Mouse (Mus musculus) forebrain, embryonic 12.5 days (tissue): ENCODE data around the gene Scyl1. TPM values are rescaled to one million over a fixed set of nuclear protein-coding genes. Genes with fewer than 3 reads are reported as not detected.
"Not testable (repeated sequence)": the region's sequence is repeated elsewhere in the genome, so short reads cannot be mapped to it uniquely, and the experiment has no call there.

Experiments
- ATAC-seq: fragments of 200-750 bp; cut with Nextera tagmentation; 2 replicates; pipeline ENCODE4 v1.8.0; 2017; ENCODE audit warnings: moderate TSS enrichment; ENCODE audit not compliant: low FRiP score
- H3K27ac ChIP-seq: fragments of 300-500 bp; sonication (generic); 2 replicates; pipeline ENCODE4 v1.5.1; 2016; ENCODE audit warnings: mild to moderate bottlenecking
- H3K27me3 ChIP-seq: fragments of 300-500 bp; sonication (generic); 2 replicates; pipeline ENCODE4 v1.6.1; 2016; ENCODE audit warnings: mild to moderate bottlenecking
- H3K36me3 ChIP-seq: fragments of 300-500 bp; sonication (generic); replicated peaks from 2 replicates; pipeline ENCODE4 v1.6.1; 2016; ENCODE audit warnings: mild to moderate bottlenecking
- H3K4me1 ChIP-seq: fragments of 300-500 bp; sonication (generic); 2 replicates; pipeline ENCODE4 v1.6.1; 2016
- H3K4me2 ChIP-seq: fragments of 300-500 bp; sonication (generic); 2 replicates; pipeline ENCODE4 v1.6.1; 2016; ENCODE audit warnings: mild to moderate bottlenecking, moderate library complexity
- H3K4me3 ChIP-seq: fragments of 300-500 bp; sonication (generic); replicated peaks from 2 replicates; pipeline ENCODE4 v1.5.1; 2016; ENCODE audit warnings: mild to moderate bottlenecking
- H3K9ac ChIP-seq: fragments of 300-500 bp; sonication (generic); 2 replicates; pipeline ENCODE4 v1.6.1; 2016; ENCODE audit warnings: mild to moderate bottlenecking
- H3K9me3 ChIP-seq: fragments of 300-500 bp; sonication (generic); 2 replicates; pipeline ENCODE4 v1.6.1; 2016
- WGBS: fragments of 180-500 bp; shearing (Covaris S2); methylation state at CpG from one replicate; pipeline ENCODE4 v1.1.7; 2016; 5-methylcytosine and 5-hydroxymethylcytosine counted together
- polyA plus RNA-seq: library from polyadenylated mRNA; unstranded; fragments of >200 nt; fragmentation: Nextera tagmentation; extraction: Ambion mirVana; gene quantifications from 2 replicates; pipeline ENCODE4 v1.2.1, GENCODE M21; 2016

Scyl1 gene
- polyA plus RNA-seq, 1 experiment from 2014 or later = 65.3 TPM

- H3K4me3 ChIP-seq = peak overlapping the region; percentile 99
- under 1% methylated on average over 19 of the region's 19 CpGs for WGBS
- H3K4me1 ChIP-seq = peaks cover 48% of the 10 kb centered on the region
- H3K36me3 ChIP-seq = peaks cover 31% of the 10 kb centered on the region
- H3K4me2 ChIP-seq = peak overlapping the region; percentile 95
- H3K9me3 ChIP-seq = no peaks in the 10 kb centered on the region
- no peak for ATAC-seq
- H3K27ac ChIP-seq = peak overlapping the region; percentile 100
- H3K9ac ChIP-seq = peak overlapping the region; percentile 99
- no peaks in the 10 kb centered on the region for H3K27me3 ChIP-seq
These were observed 29.6 kb upstream of the Scyl1 start for GRCm38 (mm10) chr19:5800632-5801431.

- peak overlapping the region; percentile 95 for H3K4me2 ChIP-seq
- no peaks in the 10 kb centered on the region for H3K9me3 ChIP-seq
- 0% methylated on average over 2 of the region's 2 CpGs for WGBS
- peaks cover 51% of the 10 kb centered on the region for H3K4me1 ChIP-seq
- peak overlapping the region; percentile 99 for H3K4me3 ChIP-seq
- H3K36me3 ChIP-seq = peaks cover 36% of the 10 kb centered on the region
- peak overlapping the region; percentile 99 for H3K9ac ChIP-seq
- peak overlapping the region; percentile 100 for H3K27ac ChIP-seq
- H3K27me3 ChIP-seq = no peaks in the 10 kb centered on the region
- no peak for ATAC-seq
These were observed 29.1 kb upstream of the Scyl1 start for GRCm38 (mm10) chr19:5800350-5800631.

DNA sequence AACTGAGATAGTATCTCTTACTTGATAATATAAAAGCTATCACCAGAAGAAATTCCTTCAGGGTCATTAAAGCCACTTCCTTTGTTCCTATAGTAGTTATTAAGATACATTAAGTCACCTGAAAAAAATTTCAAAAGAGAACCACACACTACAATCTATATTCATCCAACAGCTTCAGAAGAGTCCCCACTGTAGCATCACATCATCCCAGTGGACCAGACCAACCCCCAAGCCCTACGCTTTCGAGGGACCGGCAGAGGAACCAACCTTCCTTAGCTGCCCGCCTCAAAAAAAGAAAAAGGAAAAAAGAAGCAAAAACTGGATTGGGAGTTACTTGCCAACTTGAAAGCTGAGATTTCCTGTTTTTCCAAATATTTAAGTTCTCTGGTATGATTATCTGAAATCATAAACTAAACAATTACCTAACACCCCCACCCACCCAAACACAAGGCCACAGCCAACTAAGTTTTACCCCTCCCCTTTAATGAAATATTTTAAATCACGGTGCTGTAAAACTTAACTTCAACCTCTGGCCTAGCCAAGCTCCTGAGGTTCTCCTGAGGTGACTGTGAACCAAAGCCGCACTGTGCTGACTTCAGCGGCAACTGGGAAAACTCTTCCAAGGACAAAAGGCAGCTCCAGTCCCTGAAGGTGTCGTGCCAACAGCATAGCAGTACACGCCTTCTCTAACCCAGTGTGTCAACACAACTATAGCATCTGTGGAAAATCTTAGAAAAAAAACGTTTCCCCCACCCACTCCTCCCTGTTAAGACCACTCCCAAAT, 28.5 kb upstream of the Scyl1 start:
- H3K4me3 ChIP-seq = peak overlapping the region; percentile 99
- peak overlapping the region; percentile 100 for H3K27ac ChIP-seq
- H3K9ac ChIP-seq = peak overlapping the region; percentile 99
- peaks cover 41% of the 10 kb centered on the region for H3K36me3 ChIP-seq
- H3K9me3 ChIP-seq = no peaks in the 10 kb centered on the region
- no peak for ATAC-seq
- under 1% methylated on average over 10 of the region's 10 CpGs for WGBS
- H3K4me1 ChIP-seq = peaks cover 50% of the 10 kb centered on the region
- no peaks in the 10 kb centered on the region for H3K27me3 ChIP-seq
- H3K4me2 ChIP-seq = peak overlapping the region; percentile 95

GRCm38 (mm10) chr19:5798700-5799479, 27.7 kb upstream of the Scyl1 start:
- Histone ChIP-seq H3K4me3 (peak overlapping the region; percentile 99), H3K4me2 (peak overlapping the region; percentile 95), H3K27me3 (no peaks in the 10 kb centered on the region), H3K27ac (peak overlapping the region; percentile 50; the same call in 1 of the 2 replicates), H3K4me1 (peaks cover 47% of the 10 kb centered on the region), H3K9ac (peak overlapping the region; percentile 99), H3K36me3 (peaks cover 42% of the 10 kb centered on the region), H3K9me3 (no peaks in the 10 kb centered on the region)
- ATAC-seq = no peak
- WGBS = 3% methylated on average over 7 of the region's 7 CpGs

DNA sequence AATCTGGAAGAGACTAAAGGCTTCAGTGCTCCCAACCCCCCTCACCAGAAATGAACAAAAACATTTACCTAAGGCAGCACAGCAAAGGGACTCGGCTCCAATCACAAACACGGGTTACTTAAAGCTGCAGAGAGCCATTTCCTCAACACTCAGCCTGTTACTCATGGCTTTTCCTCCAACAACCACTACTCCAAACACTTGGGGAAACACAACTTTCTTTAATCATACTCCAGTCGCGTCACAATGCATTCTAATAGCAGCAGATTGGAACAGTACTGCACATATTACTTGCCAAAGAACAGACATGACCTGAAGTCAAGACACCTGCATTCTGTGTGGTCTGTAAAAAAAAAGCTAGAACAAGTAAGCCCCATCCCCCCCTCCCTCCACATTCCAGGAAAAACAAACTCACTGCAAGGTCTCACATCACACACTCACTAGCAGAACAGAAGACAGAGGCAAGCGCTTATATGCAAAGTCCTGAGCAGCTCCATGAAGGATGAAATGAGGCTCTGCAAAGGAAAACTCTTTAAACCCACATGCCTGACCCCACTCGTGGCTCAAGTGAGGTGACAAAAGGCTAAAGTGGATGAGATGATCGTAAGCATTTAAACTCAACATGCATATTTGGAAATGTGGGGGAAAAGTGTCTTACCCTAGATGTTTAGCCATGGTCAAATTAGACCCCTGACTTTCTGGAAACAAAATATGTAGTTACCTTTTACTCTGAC, 26.3 kb upstream of the Scyl1 start:
- 29% methylated on average over 7 of the region's 7 CpGs for WGBS
- Histone ChIP-seq H3K36me3 (peaks cover 42% of the 10 kb centered on the region), H3K4me3 (peak overlapping the region; percentile 99), H3K27ac (peak overlapping the region; percentile 66), H3K27me3 (no peaks in the 10 kb centered on the region), H3K9ac (peak overlapping the region; percentile 99), H3K4me2 (peak overlapping the region; percentile 95), H3K9me3 (no peaks in the 10 kb centered on the region), H3K4me1 (peaks cover 40% of the 10 kb centered on the region)
- no peak for ATAC-seq

- 81% methylated on average over 7 of the region's 7 CpGs for WGBS
- peaks cover 42% of the 10 kb centered on the region for H3K36me3 ChIP-seq
- peak overlapping the region; percentile 66; the same call in 1 of the 2 replicates for H3K27ac ChIP-seq
- no peaks in the 10 kb centered on the region for H3K9me3 ChIP-seq
- H3K4me3 ChIP-seq = peak overlapping the region; percentile 99
- peak overlapping the region; percentile 99 for H3K9ac ChIP-seq
- peaks cover 40% of the 10 kb centered on the region for H3K4me1 ChIP-seq
- H3K27me3 ChIP-seq = no peaks in the 10 kb centered on the region
- H3K4me2 ChIP-seq = peak overlapping the region; percentile 95
- ATAC-seq = no peak
These were observed 25.4 kb upstream of the Scyl1 start for GRCm38 (mm10) chr19:5796573-5797111.

- Histone ChIP-seq H3K27me3 (no peaks in the 10 kb centered on the region), H3K4me3 (peak overlapping the region; percentile 99), H3K36me3 (peaks cover 42% of the 10 kb centered on the region), H3K4me1 (peaks cover 40% of the 10 kb centered on the region), H3K9me3 (no peaks in the 10 kb centered on the region), H3K9ac (peak overlapping the region; percentile 99), H3K4me2 (peak overlapping the region; percentile 95), H3K27ac (peak overlapping the region; percentile 66; the same call in 1 of the 2 replicates)
- ATAC-seq = no peak
- WGBS = 72% methylated on average over 11 of the region's 11 CpGs
These were observed 24.7 kb upstream of the Scyl1 start for GRCm38 (mm10) chr19:5795668-5796572.

GRCm38 (mm10) chr19:5794771-5795576, 23.8 kb upstream of the Scyl1 start:
- peaks cover 40% of the 10 kb centered on the region for H3K4me1 ChIP-seq
- WGBS = 35% methylated on average over 5 of the region's 5 CpGs
- H3K27ac ChIP-seq = peak overlapping the region; percentile 66
- 0 out of 2 replicates have a peak overlapping the region, but pooled peaks have one; percentile 7 for H3K9ac ChIP-seq
- no peaks in the 10 kb centered on the region for H3K9me3 ChIP-seq
- ATAC-seq = peak; percentile 44; the same call in 1 of the 2 replicates
- no peak overlapping the region for H3K4me3 ChIP-seq
- peak overlapping the region; percentile 95 for H3K4me2 ChIP-seq
- no peaks in the 10 kb centered on the region for H3K27me3 ChIP-seq
- peaks cover 42% of the 10 kb centered on the region for H3K36me3 ChIP-seq

GRCm38 (mm10) chr19:5793917-5794770, 22.9 kb upstream of the Scyl1 start:
- H3K4me3 ChIP-seq, H3K27me3 ChIP-seq, H3K9me3 ChIP-seq, H3K4me2 ChIP-seq: not testable (repeated sequence)
- peak; percentile 51; the same call in 1 of the 2 replicates for ATAC-seq
- Histone ChIP-seq H3K36me3 (peaks cover 42% of the 10 kb centered on the region), H3K27ac (peak overlapping the region; percentile 66), H3K4me1 (peaks cover 40% of the 10 kb centered on the region), H3K9ac (0 out of 2 replicates have a peak overlapping the region, but pooled peaks have one; percentile 21)
- WGBS = 39% methylated on average over 7 of the region's 7 CpGs
